Mouse (Mus musculus): ENCODE data around the gene Tmem178.
"Not testable (repeated sequence)": the region's sequence is repeated elsewhere in the genome, so short reads cannot be mapped to it uniquely, and the experiment has no call there.

Gene Tmem178

DNA sequence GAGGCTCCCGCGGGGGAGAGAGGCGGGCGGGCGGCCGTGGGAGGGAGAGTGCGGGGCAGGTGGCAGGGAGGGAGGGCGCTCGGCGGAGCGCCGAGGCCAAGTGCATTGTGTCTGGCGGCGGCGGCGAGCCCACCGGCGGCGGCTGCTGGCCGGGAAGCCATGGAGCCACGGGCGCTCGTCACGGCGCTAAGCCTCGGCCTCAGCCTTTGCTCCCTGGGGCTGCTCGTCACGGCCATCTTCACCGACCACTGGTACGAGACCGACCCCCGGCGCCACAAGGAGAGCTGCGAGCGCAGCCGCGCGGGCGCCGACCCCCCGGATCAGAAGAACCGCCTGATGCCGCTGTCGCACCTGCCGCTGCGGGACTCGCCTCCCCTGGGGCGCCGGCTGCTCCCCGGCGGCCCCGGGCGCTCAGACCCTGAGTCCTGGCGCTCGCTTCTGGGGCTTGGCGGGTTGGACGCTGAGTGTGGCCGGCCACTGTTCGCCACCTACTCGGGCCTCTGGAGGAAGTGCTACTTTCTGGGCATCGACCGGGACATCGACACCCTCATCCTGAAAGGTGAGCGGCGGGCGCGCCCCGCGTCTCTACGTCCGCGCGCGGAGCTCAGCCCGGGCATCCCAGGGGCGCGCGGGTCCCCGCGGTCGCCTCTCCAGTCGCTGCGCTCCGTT, at the start of gene Tmem178:
Gene Tmem178, plus strand, starts transcription at position 103 of the 669 bp plus-strand sequence.
- DNase-seq: peak; percentile 29 to 49

DNA sequence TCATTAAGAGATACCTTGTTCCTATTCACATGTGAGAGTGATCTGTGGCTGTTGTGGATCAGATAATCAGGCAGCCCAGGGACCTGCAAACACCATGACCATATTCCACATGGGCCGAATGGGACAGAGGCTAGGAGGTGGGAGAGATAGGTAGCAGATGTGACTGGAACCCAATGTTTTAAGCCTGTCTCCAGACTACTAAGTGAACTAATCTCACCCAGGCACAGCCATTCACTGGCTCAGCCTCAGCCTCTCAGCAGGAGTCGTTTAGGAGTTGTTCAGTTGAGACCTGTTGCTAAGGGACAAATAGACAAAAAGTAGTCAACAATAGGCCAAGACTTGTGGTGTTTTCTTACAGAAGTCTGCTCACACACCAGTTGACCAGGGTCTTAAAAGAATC, 48.0 kb upstream of the Tmem178 start:
- DNase-seq: no peak

DNA sequence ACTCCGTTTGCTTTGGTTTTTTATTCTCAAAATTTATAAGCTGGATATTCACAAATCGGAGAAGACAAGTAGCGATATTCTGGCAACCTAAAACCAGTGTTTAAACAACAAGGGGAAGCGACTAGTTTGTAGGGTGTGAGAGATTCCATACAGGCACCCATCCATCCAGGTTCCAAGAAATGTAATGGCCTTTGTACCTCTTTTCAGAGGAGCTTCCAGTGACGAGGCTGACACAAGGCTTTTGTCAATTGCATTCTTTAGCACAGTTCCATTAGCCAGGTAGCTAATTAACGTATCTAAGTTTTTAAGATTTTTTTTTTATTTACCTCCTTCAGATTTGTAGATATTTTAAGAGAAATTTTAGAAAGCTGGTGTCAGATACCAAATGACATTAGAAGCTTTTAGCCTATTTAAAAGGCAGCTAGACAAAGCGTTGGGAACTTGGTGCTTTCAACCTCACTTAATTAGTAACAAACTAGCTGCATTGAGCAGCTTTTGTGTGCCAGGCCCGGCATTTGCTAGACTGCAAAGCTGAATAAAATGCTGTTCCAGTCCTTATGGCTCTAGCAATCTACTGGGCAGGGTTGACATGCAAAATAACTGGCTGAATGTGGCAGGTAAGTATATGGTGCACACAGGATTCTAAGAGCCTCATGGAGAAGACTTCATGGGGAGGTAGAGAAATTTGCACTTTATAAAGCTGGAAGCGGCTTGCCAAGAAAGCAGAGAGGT, 46.6 kb upstream of the Tmem178 start:
- no peak for DNase-seq

DNA sequence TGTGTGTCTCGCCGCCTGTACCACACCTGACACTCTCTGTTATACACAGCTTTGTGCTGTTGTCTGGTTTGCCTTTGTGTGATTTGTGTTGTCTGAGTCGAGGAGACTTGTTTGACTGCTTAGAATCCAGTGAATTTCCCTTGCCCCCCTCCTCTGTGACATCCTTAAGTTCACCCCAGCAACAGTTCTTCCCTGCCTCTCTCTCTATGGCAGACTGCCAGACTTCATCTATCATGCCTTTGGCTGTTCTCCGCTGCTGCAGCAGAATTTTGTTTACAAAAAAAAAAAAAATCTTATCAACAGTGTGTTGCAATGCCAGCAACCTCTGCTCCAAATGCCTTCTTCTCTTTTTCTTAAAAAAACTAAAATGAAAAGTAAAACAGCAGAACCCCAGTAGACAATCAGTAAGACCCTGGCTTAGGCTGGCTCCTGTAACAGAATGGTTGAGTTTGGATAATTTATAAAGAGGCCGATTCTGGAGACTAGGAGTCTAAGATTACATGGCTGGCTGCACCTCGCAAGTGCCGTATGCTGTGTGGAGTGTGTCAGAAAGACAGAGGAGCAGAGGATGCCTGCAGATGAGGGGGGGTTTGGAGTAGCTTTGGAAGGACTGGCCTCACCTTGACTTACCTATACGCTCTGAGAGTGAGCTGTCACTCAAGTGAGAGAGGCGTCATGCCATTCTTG, 44.8 kb upstream of the Tmem178 start:
- peak; percentile 64 to 69 for DNase-seq

DNA sequence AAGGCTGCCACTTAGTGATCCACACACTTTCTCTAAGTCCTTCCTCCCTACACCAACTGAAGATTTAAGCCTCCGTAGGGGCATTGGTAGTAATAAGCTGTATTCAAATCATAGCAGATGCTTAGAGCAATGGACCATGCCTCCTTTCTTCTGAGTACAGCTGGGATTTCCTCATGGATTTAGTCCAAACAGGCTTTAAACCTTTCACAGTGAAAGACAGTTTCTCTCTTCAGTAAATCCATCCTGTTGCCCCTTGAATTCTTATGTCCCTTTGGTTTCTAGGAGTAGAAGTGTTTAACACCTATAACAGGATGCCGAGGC, 44.3 kb upstream of the Tmem178 start:
- DNase-seq: no peak

DNA sequence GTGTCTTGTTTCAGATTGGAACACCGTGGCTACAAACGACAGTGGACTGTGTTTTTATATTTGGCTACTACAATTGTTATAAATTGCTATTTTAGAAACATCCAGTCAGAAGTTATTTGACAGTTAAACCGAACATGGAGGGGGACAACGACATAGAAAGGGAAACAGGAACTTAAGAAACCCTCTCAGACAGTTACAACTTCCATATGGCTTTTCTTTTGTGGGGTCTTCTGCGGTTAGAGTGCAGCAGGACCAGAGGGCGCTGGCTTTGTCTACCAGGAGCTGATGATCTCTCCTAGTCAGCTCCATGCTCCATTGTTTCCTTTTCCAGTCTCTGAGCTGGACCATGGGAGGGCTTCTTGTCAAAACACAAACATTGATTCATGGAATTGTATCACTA, 42.5 kb upstream of the Tmem178 start:
- no peak for DNase-seq

DNA sequence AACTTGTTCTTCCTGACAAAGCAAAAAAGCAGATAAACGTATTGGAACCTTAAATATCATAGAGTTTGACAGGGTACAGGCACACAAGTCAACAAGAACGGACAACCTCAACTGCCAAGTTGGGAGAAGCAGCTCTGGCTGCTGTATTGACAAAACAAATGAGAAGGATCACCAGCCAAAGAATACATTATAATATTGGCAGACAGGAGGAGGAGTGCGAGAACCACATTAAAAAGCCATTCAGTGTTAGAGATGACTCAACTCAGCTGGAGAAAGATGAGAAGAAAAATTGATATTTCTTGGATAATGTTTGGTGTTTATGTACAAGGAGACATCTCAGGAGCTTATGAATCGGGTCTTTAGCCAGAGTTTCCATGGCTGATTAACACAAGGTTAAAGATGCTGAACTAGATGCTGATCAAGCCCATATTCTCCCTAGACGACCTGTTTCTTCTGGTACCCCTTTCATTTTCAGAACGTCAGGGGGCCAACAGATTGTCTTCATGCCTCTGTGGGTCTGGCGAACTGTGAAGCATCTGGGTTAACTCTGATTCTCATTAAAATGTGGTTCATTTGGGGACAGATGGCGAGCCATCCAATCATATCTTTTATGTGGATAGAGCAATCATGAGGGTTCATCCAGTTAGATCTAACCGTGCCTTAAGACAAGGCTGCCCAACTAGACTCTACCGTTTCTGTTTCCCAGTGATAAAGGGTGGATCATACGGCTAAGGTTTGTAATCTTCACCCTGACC, 41.1 kb upstream of the Tmem178 start:
- no peak for DNase-seq

DNA sequence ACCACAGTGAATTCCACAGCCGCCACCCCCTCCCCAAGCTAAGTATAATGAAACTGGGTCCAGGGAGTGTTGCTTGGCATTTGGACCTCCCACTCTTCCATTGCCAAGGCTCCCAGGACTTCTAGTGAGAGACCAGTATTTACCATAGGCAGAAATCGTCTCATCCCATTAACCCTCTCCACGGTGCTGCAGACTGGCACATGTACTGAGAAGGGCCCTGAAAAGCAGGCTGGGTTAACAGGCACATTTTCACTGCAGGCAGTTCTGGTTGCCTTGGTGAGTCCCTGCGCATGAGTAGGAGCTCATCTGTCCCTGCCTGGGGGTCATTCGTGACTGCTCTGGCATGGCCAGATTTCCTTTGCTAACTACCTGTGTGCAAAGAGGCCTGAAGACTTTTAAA, 40.4 kb upstream of the Tmem178 start:
- DNase-seq: no peak

DNA sequence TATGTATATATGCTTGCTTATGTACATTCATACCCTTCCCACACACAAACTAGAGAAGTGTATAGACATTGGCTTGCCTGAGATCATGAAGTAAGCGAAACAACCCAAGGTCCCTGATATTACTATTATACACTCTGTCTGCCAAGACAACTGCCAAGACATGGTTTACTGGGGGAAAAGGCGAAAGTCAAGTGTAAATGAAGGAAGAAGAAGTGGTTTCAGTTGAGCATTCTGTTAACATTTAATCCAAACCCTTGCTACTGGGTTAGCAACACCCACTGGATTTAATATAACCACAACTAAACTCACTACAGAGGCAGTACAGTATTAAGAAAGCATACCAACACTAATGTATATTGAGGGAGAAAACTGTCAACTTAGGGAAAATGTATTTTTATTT, 28.8 kb upstream of the Tmem178 start:
- DNase-seq: no peak

DNA sequence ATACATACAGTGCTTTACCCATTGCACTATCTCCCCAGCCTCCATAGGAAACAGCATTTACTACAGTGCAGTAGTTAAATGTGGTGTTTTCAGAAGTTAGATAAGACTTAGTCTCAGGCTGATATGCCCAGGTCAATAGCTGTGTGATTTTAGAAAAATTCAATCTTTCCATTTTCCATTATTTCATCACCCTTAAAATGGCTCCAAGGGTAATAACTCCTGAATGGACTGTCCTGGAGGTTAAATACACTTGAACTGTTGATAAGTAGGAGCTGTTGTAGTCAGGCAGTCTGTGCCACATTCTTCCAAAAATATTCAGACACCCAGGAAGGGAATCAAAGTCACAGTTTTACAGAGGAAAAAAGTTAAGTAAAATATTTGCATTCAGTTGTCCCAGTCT, 25.2 kb upstream of the Tmem178 start:
- no peak for DNase-seq

DNA sequence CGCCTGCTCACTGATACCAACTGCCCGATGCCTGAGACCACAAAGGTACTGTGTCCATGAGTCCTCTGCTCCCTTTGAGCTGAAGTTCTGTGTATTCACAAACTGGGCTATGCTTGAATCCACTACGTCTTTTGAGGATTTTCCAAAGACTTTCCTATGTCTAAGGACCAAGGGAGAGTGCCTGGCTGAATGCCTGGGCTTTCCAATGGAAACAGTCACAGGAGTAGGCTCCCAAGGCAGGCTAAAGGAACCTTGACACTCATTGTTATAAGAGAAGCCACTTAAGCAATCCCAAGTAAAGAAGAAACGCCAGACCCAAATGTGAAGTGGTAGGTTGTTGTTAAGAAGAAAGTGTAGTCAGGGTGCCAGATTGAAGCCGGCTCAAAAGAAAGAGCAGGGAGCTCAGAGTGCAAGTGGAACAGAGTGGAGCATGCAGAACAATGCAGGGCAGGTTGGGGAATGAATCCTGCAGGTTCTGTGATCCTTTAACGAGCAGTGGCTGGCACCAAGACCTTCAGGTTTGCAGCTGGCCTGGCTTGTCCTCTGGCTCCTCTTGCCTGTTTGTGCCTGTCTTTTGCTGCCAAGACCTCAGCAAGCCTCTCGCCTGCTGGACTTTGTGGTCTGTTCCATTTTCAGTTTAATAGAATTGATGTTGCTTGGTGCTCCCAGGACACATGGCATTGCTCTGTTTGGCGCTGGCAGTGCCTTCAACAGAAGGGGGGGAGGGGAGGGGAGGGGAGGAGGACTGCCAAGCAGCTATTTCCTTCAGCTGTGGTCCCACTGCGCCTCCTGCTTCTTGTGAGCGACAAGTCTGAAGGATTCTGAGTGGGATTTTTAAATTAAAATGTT, 22.9 kb upstream of the Tmem178 start:
- DNase-seq: no peak

DNA sequence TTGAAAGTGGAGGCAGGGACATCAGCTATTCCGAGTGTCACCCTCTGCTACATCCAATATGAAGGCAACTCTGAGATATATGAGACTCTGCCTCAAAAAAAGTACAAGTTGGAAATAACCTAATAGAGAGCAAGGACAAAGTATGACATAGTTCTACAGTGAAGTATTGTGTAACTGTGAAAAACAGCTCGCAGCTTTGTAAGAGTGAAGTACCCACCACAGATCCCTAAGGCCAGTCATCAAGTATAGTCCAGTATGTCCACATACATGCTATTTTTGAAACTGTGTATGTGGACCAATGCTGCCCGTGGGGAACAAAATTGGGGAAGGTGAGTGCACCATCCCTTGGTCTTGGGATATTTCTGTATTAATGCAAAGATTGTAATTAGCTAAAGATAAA, 18.9 kb upstream of the Tmem178 start:
- DNase-seq: no peak

DNA sequence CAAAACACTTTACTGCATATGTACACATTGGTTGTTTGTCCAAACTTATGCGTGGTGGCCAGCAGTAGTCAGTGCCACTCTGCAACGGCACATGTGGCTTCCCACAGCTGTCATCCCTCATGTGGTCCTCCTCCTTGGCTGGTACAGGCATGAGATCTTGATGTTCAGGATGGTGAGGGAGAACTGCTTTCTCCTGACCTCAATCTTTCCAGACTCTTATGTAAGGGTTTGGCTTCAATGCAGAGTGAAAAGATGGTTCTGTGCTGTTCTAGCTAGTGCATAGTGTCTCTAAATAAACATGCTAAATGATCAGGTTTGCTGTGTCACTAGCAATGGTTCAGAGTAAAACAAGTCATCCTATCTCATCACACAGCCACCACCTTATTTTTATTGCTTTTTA, 17.3 kb upstream of the Tmem178 start:
- DNase-seq: no peak

DNA sequence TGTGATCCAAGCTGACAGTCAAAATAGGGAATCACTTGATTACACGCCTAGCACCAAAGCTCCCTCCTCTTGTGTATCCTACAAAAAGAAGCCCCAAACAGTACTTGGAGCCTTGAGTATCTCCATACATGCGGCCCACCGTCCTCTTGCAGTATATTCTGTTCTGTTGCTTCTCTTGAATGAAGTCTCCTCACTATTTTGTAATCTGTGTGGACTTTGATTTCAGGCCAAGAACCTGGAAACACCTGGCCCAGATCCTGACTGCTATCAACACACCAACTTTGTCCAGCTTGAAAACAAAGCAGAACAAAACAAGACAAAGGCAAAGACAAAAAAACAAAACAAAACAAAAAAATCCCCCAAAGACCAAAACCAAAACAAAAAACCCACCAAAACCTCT, 11.7 kb upstream of the Tmem178 start:
- DNase-seq: no peak

DNA sequence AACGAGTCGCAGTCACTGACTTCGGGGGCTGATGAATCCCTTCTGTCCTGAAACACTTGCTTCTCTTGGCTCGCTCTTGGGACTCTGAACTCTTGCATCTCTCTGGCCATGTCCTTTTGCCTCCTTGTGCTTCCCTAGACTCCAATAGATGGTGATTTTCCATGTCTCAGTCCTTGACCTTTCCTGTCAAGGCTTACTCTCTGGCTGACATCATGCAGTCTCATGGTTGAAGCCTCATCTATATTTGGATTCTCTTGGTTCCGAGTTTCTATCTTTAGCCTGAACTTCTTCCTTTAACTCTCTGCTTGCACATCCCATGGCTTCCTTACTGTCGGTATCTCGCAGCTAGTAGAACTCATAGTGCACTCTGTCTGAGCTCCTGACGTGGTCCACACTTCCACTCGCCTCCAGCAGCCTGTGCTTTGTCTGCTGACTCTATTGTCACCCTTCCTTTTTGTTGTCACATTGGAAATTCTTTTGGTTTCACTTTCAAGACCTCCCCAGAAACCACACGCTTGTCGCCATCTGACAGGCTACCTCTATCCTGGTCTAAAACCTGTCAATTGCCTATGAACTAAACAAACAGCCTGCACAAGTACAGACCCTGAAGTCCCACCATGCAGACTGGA, 10.9 kb upstream of the Tmem178 start:
- DNase-seq: no peak

DNA sequence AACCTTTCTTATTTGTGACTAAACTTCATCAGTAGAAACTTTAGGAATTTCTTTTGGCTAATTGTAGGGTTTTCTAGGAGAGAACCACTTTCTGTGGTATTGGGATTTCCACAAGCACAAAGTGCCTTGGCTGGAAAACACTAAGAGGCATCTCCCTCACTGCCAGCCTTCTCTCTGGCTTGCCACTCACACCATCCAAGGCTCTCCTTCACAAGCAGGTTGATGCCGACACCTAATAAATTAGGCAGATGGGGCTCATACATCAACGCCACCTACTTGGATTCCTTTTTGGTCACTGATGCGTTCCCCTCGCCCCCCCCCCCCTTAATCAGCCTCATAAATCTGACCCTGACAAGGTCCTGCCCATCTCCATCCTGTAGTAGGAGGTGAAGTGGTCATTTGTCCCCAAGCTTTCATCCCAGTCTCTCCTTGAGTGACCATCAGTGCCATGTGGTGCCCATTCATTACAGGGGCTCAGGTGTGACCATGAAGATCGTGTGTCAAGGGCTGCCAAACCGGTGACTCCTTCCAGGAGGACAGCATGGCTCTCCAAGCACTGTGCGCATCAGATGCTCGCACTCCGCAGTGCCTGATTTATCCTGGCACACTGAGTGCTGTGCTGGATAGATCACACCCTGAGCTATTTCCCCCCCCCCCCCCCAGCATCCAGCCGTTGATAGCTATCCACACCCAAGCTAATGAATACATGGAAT, 8.5 kb upstream of the Tmem178 start:
- DNase-seq: no peak

DNA sequence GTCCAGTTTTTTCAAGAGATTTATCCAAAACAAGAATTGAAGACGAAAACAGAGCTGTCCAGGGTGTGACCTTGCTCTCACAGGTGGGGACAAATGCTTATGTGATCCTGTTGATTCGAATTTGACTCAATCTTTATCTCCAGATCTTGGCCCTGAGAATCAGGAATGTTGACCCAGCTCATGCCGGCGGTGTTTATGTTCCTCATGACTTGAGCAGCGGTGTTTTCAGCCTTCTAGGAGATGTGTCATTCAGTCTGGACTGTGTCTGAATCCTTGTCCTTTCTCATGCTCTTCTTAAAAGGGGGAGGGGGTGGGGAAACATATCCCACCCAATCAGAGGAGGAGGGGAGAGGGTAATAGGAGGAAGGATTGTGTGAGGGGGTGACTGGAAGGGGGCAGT, 7.9 kb upstream of the Tmem178 start:
- no peak for DNase-seq

DNA sequence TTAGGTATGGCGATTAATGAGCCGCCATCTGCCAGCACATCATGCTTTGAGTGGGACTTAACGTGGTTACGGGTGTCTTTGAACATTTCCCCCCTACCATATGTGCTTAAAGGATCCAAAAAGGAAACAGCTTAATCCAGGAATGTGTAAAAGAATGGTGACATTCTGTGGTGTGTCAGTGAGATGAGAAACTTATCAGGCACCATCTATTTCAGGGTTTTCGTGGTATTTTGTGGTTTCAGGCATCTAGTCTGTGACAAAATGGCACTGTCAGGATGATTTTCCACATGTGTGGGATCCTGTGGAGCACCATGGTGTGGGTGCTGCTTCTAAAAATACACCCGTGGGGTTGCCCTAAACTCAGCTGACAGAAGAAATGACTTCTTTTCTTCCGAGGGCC, 4.6 kb upstream of the Tmem178 start:
- no peak for DNase-seq

DNA sequence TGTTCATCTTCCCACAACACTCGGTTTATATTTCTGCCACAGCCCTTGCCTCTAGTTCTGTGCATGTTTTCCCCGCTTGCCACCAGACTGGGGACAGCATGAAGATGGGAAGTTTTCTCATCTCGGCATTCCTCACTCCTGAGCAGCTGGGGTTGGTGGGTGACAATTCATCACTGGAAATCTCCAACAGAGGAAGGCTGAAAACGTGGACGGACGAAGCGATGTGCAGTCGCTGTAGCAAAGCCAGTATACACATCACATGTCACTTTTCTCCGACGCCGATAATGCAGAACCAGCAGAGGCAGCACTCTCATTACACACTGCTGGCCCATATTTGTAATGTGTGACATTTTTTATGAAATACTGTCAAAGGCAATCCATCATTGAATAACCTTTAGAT, 2.6 kb upstream of the Tmem178 start:
- DNase-seq: no peak

DNA sequence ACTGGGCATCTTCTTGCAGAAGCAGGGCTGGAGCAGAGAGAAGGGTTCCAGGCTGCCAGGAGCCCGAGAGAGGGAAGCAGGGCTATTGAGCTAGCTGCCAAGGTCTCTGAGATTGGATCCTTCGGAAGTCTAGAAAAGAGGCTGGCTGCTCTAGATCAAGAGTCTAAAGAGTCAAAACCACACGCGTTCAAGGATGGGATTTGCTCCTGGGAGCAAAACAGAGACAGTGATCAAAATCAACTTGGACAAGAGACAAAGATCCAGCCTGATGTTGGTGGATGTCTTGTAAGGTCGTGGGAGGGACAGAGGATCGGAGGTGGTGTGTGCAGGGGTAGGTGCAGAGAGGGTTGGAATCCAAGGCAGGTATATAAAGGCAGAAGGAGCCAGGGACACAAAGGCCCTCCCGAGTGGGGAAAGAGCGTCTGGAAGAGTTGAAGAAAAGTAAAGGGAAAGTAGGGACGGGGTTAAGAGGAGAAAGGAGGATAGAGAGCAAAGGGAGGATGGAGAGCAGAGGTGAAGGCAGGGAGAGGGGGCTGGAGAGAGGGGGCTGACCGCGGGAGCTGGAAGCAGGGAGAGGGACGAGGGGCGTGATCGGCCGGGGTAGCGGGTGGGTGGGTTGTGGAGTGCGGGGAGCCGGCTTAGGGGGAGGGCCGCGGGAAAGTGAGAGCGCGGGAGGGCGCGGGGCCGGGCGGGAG, 450 bp upstream of the Tmem178 start:
- no peak for DNase-seq

DNA sequence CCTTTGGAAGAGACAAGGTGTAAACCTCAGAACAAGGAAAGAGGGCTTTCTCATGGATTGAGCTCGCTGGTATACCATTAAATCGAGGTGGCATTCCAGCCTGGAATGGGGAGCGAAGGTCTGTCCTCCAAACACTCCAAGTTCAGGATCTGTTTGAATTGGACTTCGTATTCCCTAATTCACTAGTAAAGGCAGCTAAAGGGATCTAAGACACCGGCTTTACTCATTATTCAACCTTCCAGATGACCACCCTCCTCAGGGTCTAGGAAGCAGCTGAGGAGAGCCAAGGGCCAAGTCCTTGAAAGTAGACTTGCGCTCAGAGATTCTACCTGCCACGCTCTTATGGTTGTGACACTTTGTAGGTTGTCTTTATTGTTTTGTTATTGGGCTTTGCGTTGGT, 1.1 kb downstream of the Tmem178 start:
- not testable (repeated sequence) for DNase-seq

Measured in lung, postnatal 4 days (tissue).